Mouse (Mus musculus) left cerebral cortex, postnatal 25 days (tissue): ENCODE data around the gene Gatad1. TPM values are rescaled to one million over a fixed set of nuclear protein-coding genes. Genes with fewer than 3 reads are reported as not detected.
"Not testable (repeated sequence)": the region's sequence is repeated elsewhere in the genome, so short reads cannot be mapped to it uniquely, and the experiment has no call there.

Source experiments
- DNase-seq, 2 experiments: peaks; one replicate each; pipeline ENCODE4 v3.0.0; 2022; ENCODE audit warnings: low spot score in 2 of 2, mixed read lengths in 1 of 2
- intact Hi-C: fragments of 180-260 bp; cut with DNase I; formaldehyde crosslinking; loops from one replicate; pipeline ENCODE4 v1.15.1; 2025
- total RNA-seq, 2 experiments: library from RNA; stranded (reverse); gene quantifications; 2 replicates each; pipeline ENCODE4 v1.2.3; 2021

Gatad1 gene
- total RNA-seq, 2 experiments from 2014 or later, result 114 to 126 TPM

- intact Hi-C loops, result loop anchor here (5.0 kb wide), 1 partner anchor 247 kb away; the partner anchor contains the start of gene Mterf1a
- no peak for DNase-seq
These were observed 11.7 kb downstream of the Gatad1 start for GRCm38 (mm10) chr5:3645326-3645725.

GRCm38 (mm10) chr5:3644621-3645020 lies 12.4 kb downstream of the Gatad1 start:
- no peak for DNase-seq
- intact Hi-C loops, result loop anchor here (5.0 kb wide), 1 partner anchor 248 kb away; the partner anchor contains the start of gene Mterf1a

- DNase-seq, result no peak
- intact Hi-C loops, result no loop called here
These were observed 21.7 kb downstream of the Gatad1 start for GRCm38 (mm10) chr5:3635286-3635685.

- intact Hi-C loops, result no loop called here
- DNase-seq, result no peak
These were observed 23.0 kb downstream of the Gatad1 start for GRCm38 (mm10) chr5:3633951-3634350.

- DNase-seq, result no peak
- intact Hi-C loops, result no loop called here
These were observed 23.7 kb downstream of the Gatad1 start for GRCm38 (mm10) chr5:3633315-3633714.

GRCm38 (mm10) chr5:3632285-3632684 lies 24.7 kb downstream of the Gatad1 start:
- no peak for DNase-seq
- intact Hi-C loops, result no loop called here

GRCm38 (mm10) chr5:3631512-3632271 lies 25.3 kb downstream of the Gatad1 start:
- no peak for DNase-seq
- intact Hi-C loops, result no loop called here

- intact Hi-C loops, result no loop called here
- DNase-seq, result no peak
These were observed 26.9 kb downstream of the Gatad1 start for GRCm38 (mm10) chr5:3630055-3630454.

- DNase-seq, result no peak
- intact Hi-C loops, result no loop called here
These were observed 36.5 kb downstream of the Gatad1 start for GRCm38 (mm10) chr5:3620486-3620885.

GRCm38 (mm10) chr5:3611835-3612234 lies 45.1 kb downstream of the Gatad1 start:
- DNase-seq, intact Hi-C loops: not testable (repeated sequence)

GRCm38 (mm10) chr5:3609241-3609640 lies 47.7 kb downstream of the Gatad1 start:
- intact Hi-C loops, result no loop called here
- DNase-seq, result no peak

- no peak for DNase-seq
- intact Hi-C loops, result no loop called here
These were observed 49.9 kb downstream of the Gatad1 start for GRCm38 (mm10) chr5:3607114-3607513.

GRCm38 (mm10) chr5:3600790-3601189 lies 56.2 kb downstream of the Gatad1 start:
- DNase-seq, result no peak
- intact Hi-C loops, result no loop called here

- DNase-seq, result no peak
- intact Hi-C loops, result no loop called here
These were observed 56.7 kb downstream of the Gatad1 start for GRCm38 (mm10) chr5:3600298-3600697.

- no peak for DNase-seq
- intact Hi-C loops, result no loop called here
These were observed 58.2 kb downstream of the Gatad1 start for GRCm38 (mm10) chr5:3598766-3599165.

GRCm38 (mm10) chr5:3597171-3597570 lies 59.8 kb downstream of the Gatad1 start:
- no peak for DNase-seq
- intact Hi-C loops, result no loop called here

GRCm38 (mm10) chr5:3596399-3596766 lies 60.6 kb downstream of the Gatad1 start, which contains the start of gene Rbm48:
Gene Rbm48 (minus strand): TSS chr5:3596585.
- intact Hi-C loops, result no loop called here
- DNase-seq, result peak; percentile 81 to 89

GRCm38 (mm10) chr5:3595693-3596398 lies 61.1 kb downstream of the Gatad1 start, which contains the start of gene Pex1:
Gene Pex1 (plus strand): TSS chr5:3596066.
- intact Hi-C loops, result no loop called here
- DNase-seq, result peak; percentile 95 to 98
